Mouse (Mus musculus) midbrain, embryonic 11.5 days (tissue): ENCODE data around the gene Cox15. TPM values are rescaled to one million over a fixed set of nuclear protein-coding genes. Genes with fewer than 3 reads are reported as not detected.

Experiments used
- ATAC-seq: fragments of 200-750 bp; cut with Nextera tagmentation; 2 replicates; pipeline ENCODE4 v1.8.0; 2017; ENCODE audit warnings: moderate TSS enrichment, moderate library complexity; ENCODE audit not compliant: low FRiP score
- DNase-seq: peaks from one replicate; pipeline ENCODE4 v3.0.0; 2015; ENCODE audit warnings: low spot score; ENCODE audit errors: missing footprints
- H3K27ac ChIP-seq: fragments of 300-500 bp; sonication (generic); 2 replicates; pipeline ENCODE4 v1.5.1; 2014; ENCODE audit warnings: low read depth, low read length
- H3K27me3 ChIP-seq: fragments of 300-500 bp; sonication (generic); 2 replicates; pipeline ENCODE4 v1.6.1; 2014; ENCODE audit warnings: mild to moderate bottlenecking, low read length, moderate library complexity, mixed read lengths; ENCODE audit not compliant: control insufficient read depth, insufficient read depth
- H3K36me3 ChIP-seq: fragments of 300-500 bp; sonication (generic); 2 replicates; pipeline ENCODE4 v1.6.1; 2014; ENCODE audit warnings: mild to moderate bottlenecking, low read length, moderate library complexity, mixed read lengths; ENCODE audit not compliant: control insufficient read depth, insufficient read depth
- H3K4me1 ChIP-seq: fragments of 300-500 bp; sonication (generic); 2 replicates; pipeline ENCODE4 v1.6.1; 2014; ENCODE audit warnings: low read length; ENCODE audit not compliant: control insufficient read depth, insufficient read depth
- H3K4me2 ChIP-seq: fragments of 300-500 bp; sonication (generic); 2 replicates; pipeline ENCODE4 v1.6.1; 2014; ENCODE audit warnings: mild to moderate bottlenecking, moderate library complexity
- H3K4me3 ChIP-seq: fragments of 300-500 bp; sonication (generic); 2 replicates; pipeline ENCODE4 v1.5.1; 2014; ENCODE audit warnings: low read depth, low read length
- H3K9ac ChIP-seq: fragments of 300-500 bp; sonication (generic); 2 replicates; pipeline ENCODE4 v1.6.1; 2014; ENCODE audit warnings: low read length
- H3K9me3 ChIP-seq: fragments of 300-500 bp; sonication (generic); 2 replicates; pipeline ENCODE4 v1.6.1; 2016; ENCODE audit warnings: low read length; ENCODE audit not compliant: control insufficient read depth
- WGBS: fragments of 180-500 bp; shearing (Covaris S2); extraction: QIAGEN DNeasy Blood & Tissue Kit; methylation state at CpG from one replicate; pipeline ENCODE4 v1.1.7; 2014; 5-methylcytosine and 5-hydroxymethylcytosine counted together
- polyA plus RNA-seq: library from polyadenylated mRNA; unstranded; fragments of >200 nt; fragmentation: Nextera tagmentation; extraction: Ambion mirVana; gene quantifications from 2 replicates; pipeline ENCODE4 v1.2.1, GENCODE M21; 2014

The Cox15 gene
- polyA plus RNA-seq, 1 experiment from 2014 or later = 9.3 TPM

DNA sequence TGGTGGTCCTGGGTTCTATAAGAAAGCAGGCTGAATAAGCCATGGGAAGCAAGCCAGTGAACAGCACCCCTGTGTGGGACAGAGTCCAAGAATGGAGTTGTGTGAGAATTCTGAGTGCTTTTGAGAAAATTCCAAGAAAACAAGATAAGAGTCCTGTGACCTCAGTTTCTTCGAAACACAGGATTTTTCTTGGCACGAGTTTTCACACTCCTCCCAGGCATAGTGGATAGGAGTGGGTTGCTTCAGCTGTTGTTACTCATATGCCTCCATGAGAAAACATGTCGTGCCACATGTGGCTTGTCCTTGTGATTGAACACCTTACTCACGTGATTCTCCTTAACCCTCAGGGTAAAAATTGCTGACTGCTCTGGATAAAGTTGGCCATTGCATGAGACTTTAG is 4.9 kb downstream of the Cox15 start:
- DNase-seq (no peak), ATAC-seq (no peak)
- Histone ChIP-seq H3K27ac (no peak overlapping the region), H3K4me2 (no peak overlapping the region), H3K9me3 (no peaks in the 10 kb centered on the region), H3K36me3 (peaks cover 8% of the 10 kb centered on the region), H3K4me1 (0 out of 2 replicates have a peak, but pooled peaks cover 3% of the 10 kb centered on the region), H3K27me3 (no peaks in the 10 kb centered on the region), H3K4me3 (no peak overlapping the region), H3K9ac (no peak overlapping the region)
- WGBS = 92% methylated on average over 4 of the region's 4 CpGs

DNA sequence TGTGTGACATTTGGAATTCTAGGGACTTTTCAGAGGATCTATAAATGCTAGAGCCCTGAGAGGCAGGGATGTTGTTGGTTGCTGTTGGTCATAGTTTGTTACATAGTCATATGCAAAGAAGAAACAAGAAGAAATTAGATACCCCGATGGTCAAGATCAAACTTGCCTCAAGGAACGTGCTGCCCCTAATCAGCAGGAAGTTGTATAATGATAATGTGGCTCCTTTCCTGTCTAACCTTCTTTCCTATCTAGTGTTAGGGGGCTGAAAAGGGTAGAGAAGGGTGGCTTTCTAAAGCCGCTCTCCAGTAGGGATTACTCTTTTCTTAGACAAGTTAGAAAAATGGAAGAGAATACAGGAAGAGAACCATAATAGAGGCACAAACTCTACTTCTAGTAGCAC is 7.1 kb downstream of the Cox15 start:
- Histone ChIP-seq H3K4me2 (no peak overlapping the region), H3K27ac (no peak overlapping the region), H3K4me3 (no peak overlapping the region), H3K9me3 (no peaks in the 10 kb centered on the region), H3K27me3 (no peaks in the 10 kb centered on the region), H3K36me3 (peaks cover 18% of the 10 kb centered on the region), H3K9ac (no peak overlapping the region), H3K4me1 (no peaks in the 10 kb centered on the region)
- no peak for ATAC-seq
- 91% methylated on average over 3 of the region's 3 CpGs for WGBS
- DNase-seq = no peak

DNA sequence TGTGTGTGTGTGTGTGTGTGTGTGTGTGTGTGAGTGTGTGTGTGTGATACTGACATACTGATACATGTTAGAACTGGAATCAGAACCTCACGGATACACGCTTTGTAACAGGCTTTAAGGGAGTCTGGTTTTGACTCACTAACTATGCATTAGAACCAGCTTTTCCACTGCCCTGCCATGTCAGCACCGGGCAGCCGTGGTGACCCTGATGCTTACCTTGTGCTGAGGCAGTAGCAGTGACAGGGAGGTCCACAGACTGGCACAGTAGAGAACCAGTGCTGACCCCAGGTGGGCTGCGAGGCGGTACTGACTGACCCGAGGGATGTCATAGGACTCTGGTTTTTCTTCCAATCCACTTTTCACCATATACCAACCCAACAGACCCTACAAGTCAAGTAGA is 9.4 kb downstream of the Cox15 start:
- H3K36me3 ChIP-seq = peaks cover 21% of the 10 kb centered on the region
- H3K27me3 ChIP-seq = no peaks in the 10 kb centered on the region
- no peak overlapping the region for H3K27ac ChIP-seq
- H3K4me3 ChIP-seq = no peak overlapping the region
- no peaks in the 10 kb centered on the region for H3K9me3 ChIP-seq
- DNase-seq (no peak), ATAC-seq (no peak)
- 93% methylated on average over 7 of the region's 7 CpGs for WGBS
- H3K4me2 ChIP-seq = no peak overlapping the region
- no peaks in the 10 kb centered on the region for H3K4me1 ChIP-seq
- no peak overlapping the region for H3K9ac ChIP-seq

DNA sequence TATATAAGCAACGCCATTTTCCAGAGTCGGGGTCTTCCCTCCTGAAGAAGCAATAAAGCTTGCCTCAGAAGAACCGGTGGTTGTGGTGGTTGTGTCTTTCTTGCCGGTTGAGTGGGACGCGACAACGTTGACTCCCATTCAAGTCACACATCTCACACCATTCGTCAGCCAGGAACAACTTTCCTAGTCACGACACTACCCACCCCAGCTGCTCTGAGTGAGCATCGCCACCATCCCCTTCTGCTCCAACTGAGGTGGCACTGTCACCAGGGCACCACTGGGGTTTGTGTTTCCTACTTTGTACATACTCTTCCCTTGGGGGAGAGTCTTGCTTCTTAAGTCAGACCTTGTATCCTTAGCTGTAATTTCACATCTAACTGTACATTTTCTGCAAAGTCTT is 14.4 kb downstream of the Cox15 start:
- no peaks in the 10 kb centered on the region for H3K9me3 ChIP-seq
- WGBS = 97% methylated on average over 10 of the region's 10 CpGs
- no peaks in the 10 kb centered on the region for H3K4me1 ChIP-seq
- ATAC-seq = no peak
- no peak for DNase-seq
- no peak overlapping the region for H3K4me3 ChIP-seq
- H3K4me2 ChIP-seq = no peak overlapping the region
- no peak overlapping the region for H3K27ac ChIP-seq
- peaks cover 24% of the 10 kb centered on the region for H3K36me3 ChIP-seq
- H3K27me3 ChIP-seq = no peaks in the 10 kb centered on the region
- no peak overlapping the region for H3K9ac ChIP-seq

DNA sequence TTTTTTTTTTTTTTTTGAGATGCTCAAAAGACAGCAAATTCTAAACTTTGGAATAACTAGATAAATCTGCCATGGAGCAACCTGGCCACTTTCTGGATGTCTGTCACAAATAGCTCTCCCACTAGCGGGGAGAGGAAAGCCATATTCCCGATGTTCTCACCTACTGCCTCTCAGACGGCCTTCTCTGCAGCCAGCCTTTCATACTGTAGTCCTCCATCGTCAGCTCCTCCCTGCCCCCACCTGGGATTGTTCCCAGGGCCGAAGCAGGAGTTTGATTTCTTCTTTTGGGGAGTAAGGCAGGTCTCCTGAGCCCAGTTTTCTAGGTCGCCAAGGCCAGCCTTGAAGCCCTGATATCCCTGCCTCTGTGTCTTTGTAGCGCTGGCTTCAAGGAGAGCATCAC is 21.6 kb downstream of the Cox15 start:
- peaks cover 6% of the 10 kb centered on the region; the same call in 1 of the 2 replicates for H3K36me3 ChIP-seq
- no peak overlapping the region for H3K4me2 ChIP-seq
- no peaks in the 10 kb centered on the region for H3K9me3 ChIP-seq
- no peak overlapping the region for H3K9ac ChIP-seq
- H3K4me3 ChIP-seq = no peak overlapping the region
- H3K27ac ChIP-seq = no peak overlapping the region
- WGBS = 72% methylated on average over 7 of the region's 7 CpGs
- ATAC-seq (no peak), DNase-seq (no peak)
- H3K27me3 ChIP-seq = no peaks in the 10 kb centered on the region
- peaks cover 3% of the 10 kb centered on the region; the same call in 1 of the 2 replicates for H3K4me1 ChIP-seq

DNA sequence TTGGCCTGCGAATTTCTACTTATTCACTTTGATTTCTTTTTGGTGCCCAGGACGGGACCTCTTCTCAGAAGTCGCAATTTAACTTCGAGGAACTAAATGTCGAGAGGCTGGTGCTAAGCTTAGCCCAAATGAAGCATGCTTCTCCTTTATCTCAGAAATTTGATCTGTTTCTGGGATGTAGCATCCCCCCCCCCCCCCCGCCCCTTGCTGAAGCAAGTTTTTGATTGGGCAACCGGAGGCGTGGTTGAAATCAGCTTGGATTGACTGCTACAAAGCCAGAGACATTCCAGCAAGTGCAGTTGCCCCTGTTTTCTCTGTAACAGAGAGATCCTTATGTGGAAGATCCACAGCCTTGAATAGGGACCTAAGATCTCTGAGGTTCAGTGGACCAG is 22.8 kb downstream of the Cox15 start:
- H3K36me3 ChIP-seq = peaks cover 8% of the 10 kb centered on the region; the same call in 1 of the 2 replicates
- peak overlapping the region; percentile 29 for H3K4me2 ChIP-seq
- ATAC-seq (no peak), DNase-seq (no peak)
- H3K9ac ChIP-seq = peak overlapping the region; percentile 50
- H3K4me3 ChIP-seq = peak overlapping the region; percentile 13; the same call in 1 of the 2 replicates
- 27% methylated on average over 8 of the region's 8 CpGs for WGBS
- no peaks in the 10 kb centered on the region for H3K9me3 ChIP-seq
- no peak overlapping the region for H3K27ac ChIP-seq
- peaks cover 3% of the 10 kb centered on the region; the same call in 1 of the 2 replicates for H3K4me1 ChIP-seq
- no peaks in the 10 kb centered on the region for H3K27me3 ChIP-seq

DNA sequence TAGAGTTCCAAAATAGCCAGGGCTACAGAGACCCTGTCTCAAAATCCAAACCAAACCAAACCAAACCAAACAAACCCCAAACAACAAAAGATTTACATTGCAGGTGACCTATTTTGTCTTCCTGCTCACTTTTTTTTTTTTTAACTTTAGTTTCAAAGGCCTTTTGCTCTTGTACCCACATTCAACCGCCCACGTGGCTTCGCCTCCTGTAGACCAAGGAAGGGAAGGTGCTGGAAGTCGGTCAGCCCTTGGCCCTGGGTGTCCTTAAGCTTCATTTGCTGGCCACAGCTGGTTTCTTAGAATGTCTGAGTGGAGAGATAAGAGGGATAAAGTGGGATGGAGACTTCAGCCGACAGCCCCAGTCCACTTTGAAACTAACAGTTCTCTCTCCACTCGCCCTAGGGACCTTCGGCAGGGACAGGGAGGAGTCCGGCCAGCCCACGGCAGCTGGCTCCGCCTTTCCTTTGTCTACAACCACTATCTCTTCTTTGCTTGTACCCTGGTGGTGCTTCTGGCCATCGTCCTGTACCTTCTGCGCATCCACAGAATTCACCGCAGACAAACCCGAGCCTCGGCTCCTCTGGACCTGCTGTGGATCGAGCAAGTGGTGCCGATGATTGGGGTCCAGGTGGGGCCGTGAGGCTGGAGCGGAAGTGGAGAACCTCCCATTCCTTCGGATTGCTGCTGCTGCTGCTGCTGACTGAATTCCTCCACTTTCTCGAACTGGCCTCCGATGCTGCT is 23.3 kb downstream of the Cox15 start:
- H3K4me3 ChIP-seq = peak overlapping the region; percentile 13
- peak overlapping the region; percentile 50 for H3K9ac ChIP-seq
- no peak overlapping the region for H3K27ac ChIP-seq
- H3K4me1 ChIP-seq = peaks cover 3% of the 10 kb centered on the region; the same call in 1 of the 2 replicates
- peak overlapping the region; percentile 29 for H3K4me2 ChIP-seq
- peaks cover 8% of the 10 kb centered on the region; the same call in 1 of the 2 replicates for H3K36me3 ChIP-seq
- 43% methylated on average over 22 of the region's 22 CpGs for WGBS
- H3K9me3 ChIP-seq = no peaks in the 10 kb centered on the region
- peak; percentile 55 for ATAC-seq
- H3K27me3 ChIP-seq = no peaks in the 10 kb centered on the region
- peak; percentile 92 for DNase-seq

DNA sequence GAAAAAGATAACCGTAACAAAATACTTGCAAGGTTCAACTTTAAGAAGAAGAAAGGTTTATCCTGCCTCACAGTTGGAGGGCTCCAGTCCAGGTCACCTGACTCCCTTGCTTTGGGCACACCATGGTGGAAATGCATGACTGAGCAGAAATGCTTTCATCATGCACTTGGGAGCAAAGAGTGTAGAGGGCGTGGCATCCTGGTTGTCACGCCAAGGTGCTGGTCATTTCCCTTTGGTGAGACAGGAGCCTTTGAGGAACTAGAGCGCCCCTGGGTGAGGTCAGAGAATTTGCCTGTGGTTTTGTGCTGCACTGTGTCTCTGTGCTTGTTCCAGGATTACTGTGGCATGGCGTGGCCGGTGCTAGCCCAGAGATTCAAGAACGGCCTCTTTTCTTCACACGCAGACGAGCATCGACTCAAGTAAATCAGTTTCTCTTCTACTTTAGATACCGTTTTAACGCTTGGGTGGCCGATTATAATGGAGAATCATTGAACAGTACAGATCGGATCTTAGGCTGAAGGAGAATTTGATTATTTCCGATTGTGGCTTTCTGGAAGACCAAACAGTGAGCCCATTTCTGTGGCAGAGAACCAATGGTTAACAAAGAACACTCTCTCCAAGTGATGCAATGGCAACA is 26.2 kb downstream of the Cox15 start:
- Histone ChIP-seq H3K27ac (no peak overlapping the region), H3K9me3 (no peaks in the 10 kb centered on the region), H3K4me1 (peaks cover 3% of the 10 kb centered on the region; the same call in 1 of the 2 replicates), H3K9ac (no peak overlapping the region), H3K4me3 (no peak overlapping the region), H3K27me3 (no peaks in the 10 kb centered on the region), H3K4me2 (no peak overlapping the region), H3K36me3 (0 out of 2 replicates have a peak, but pooled peaks cover 2% of the 10 kb centered on the region)
- 72% methylated on average over 15 of the region's 15 CpGs for WGBS
- no peak for ATAC-seq
- no peak for DNase-seq

DNA sequence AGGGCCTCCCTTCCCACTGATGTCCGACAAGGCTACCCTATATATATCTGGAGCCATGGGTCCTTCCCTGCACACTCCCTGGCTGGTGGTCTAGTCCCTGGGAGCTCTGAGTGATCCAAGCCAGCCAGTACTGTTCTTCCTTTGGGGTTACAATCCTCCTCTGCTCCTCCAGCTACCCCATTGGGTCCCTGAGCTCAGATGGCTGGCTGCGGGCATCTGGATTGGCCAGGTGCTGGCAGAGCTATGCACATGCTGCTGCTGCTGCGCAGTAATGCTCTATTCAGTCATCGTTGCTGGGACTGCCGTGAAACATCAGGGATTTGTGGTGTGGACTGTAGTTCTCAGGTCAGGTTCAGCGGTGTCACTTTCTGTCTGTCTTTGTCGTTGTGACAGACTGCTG is 28.0 kb downstream of the Cox15 start:
- DNase-seq = no peak
- H3K4me3 ChIP-seq = no peak overlapping the region
- 87% methylated on average over 7 of the region's 7 CpGs for WGBS
- no peaks in the 10 kb centered on the region for H3K27me3 ChIP-seq
- no peaks in the 10 kb centered on the region for H3K9me3 ChIP-seq
- H3K4me1 ChIP-seq = no peaks in the 10 kb centered on the region; the same call in 1 of the 2 replicates
- H3K4me2 ChIP-seq = no peak overlapping the region
- H3K9ac ChIP-seq = no peak overlapping the region
- no peak for ATAC-seq
- H3K27ac ChIP-seq = no peak overlapping the region
- H3K36me3 ChIP-seq = 0 out of 2 replicates have a peak, but pooled peaks cover 2% of the 10 kb centered on the region
